Mouse (Mus musculus) G1E (cell line): ENCODE data around the gene Dnajc11. TPM values are rescaled to one million over a fixed set of nuclear protein-coding genes. Genes with fewer than 3 reads are reported as not detected.

ENCODE experiments used
- ATAC-seq: 2 replicates; pipeline ENCODE4 v1.8.0; 2016; ENCODE audit warnings: mild to moderate bottlenecking; ENCODE audit not compliant: insufficient number of reproducible peaks, poor library complexity, low FRiP score, severe bottlenecking; ENCODE audit errors: extremely low read depth
- DNase-seq: peaks from one replicate; pipeline ENCODE4 v3.0.0; 2012; ENCODE audit warnings: low spot score
- H3K27me3 ChIP-seq: 2 replicates; pipeline ENCODE4 v1.6.1; 2012; ENCODE audit warnings: mild to moderate bottlenecking, low read length, inconsistent platforms; ENCODE audit not compliant: insufficient read depth
- H3K36me3 ChIP-seq: replicated peaks from 2 replicates; pipeline ENCODE3; 2012; ENCODE audit warnings: mild to moderate bottlenecking, inconsistent platforms
- H3K4me1 ChIP-seq: 2 replicates; pipeline ENCODE4 v1.6.1; 2012; ENCODE audit warnings: low read depth, low read length, inconsistent platforms, mixed read lengths; ENCODE audit not compliant: insufficient read depth
- H3K4me3 ChIP-seq: 2 replicates; pipeline ENCODE4 v1.5.1; 2012; ENCODE audit warnings: low read depth, mild to moderate bottlenecking, inconsistent platforms, low read length, moderate library complexity, mixed read lengths
- H3K9me3 ChIP-seq: replicated peaks from 2 replicates; pipeline ENCODE4 v1.6.1; 2012; ENCODE audit warnings: inconsistent platforms
- CTCF ChIP-seq: IDR thresholded peaks from 2 replicates; pipeline ENCODE4 v1.5.1; 2012; ENCODE audit warnings: low read depth, low read length, inconsistent platforms, mixed read lengths
- GATA1 ChIP-seq: IDR thresholded peaks from 2 replicates; pipeline ENCODE4 v1.6.1; 2012; ENCODE audit warnings: borderline replicate concordance, low read length, inconsistent platforms, mixed read lengths
- GATA2 ChIP-seq: IDR thresholded peaks from 2 replicates; pipeline ENCODE4 v1.6.1; 2012; ENCODE audit warnings: low read depth, low read length, inconsistent platforms, borderline replicate concordance
- POLR2AphosphoS5 ChIP-seq: IDR thresholded peaks from 2 replicates; pipeline ENCODE4 v1.6.1; 2012; ENCODE audit warnings: low read depth, low read length, inconsistent platforms; ENCODE audit not compliant: insufficient replicate concordance
- TAL1 ChIP-seq: conservative IDR thresholded peaks from 2 replicates; pipeline ENCODE4 v1.6.1; 2012; ENCODE audit warnings: low read depth, low read length, inconsistent platforms, mixed read lengths
- polyA plus RNA-seq: library from polyadenylated mRNA; stranded (reverse); fragments of >175 nt; gene quantifications from 2 replicates; pipeline ENCODE4 v1.2.3, GENCODE M21; 2012
- total RNA-seq, 2 experiments: library from RNA; stranded (forward) in 1 of 2; stranded (reverse) in 1 of 2; fragments of 200-1000 nt in 1 of 2; fragments of >200 nt in 1 of 2; fragmentation: Nextera tagmentation in 1 of 2; gene quantifications; 2 replicates each; pipeline ENCODE4 v1.2.3; 2014 to 2017

Dnajc11 gene
- total and polyA plus RNA-seq, 3 experiments = 51.1 to 97.1 (median 67.2) TPM

- DNase-seq = no peak
- Histone ChIP-seq H3K9me3 (no peaks in the 10 kb centered on the region), H3K4me1 (peaks cover 6% of the 10 kb centered on the region; the same call in 1 of the 2 replicates), H3K36me3 (peaks cover 100% of the 10 kb centered on the region), H3K27me3 (no peaks in the 10 kb centered on the region; the same call in 1 of the 2 replicates), H3K4me3 (no peak overlapping the region)
- ATAC-seq = no peak
- TF ChIP-seq TAL1 (no peak), POLR2AphosphoS5 (no peak), GATA1 (no peak)
These were observed 85.6 kb downstream of the Dnajc11 start for GRCm38 (mm10) chr4:152019073-152019472.

GRCm38 (mm10) chr4:152020024-152020423 lies 86.5 kb downstream of the Dnajc11 start:
- ATAC-seq (no peak), DNase-seq (no peak)
- Histone ChIP-seq H3K4me1 (peaks cover 13% of the 10 kb centered on the region), H3K4me3 (no peak overlapping the region; the same call in 1 of the 2 replicates), H3K9me3 (no peaks in the 10 kb centered on the region), H3K36me3 (peaks cover 100% of the 10 kb centered on the region), H3K27me3 (no peaks in the 10 kb centered on the region; the same call in 1 of the 2 replicates)
- no peak for TF ChIP-seq GATA1
- TF ChIP-seq GATA2 = no peak
- no peak for TF ChIP-seq TAL1
- TF ChIP-seq POLR2AphosphoS5 = no peak
- no peak for TF ChIP-seq CTCF

- ATAC-seq (no peak), DNase-seq (no peak)
- H3K36me3 ChIP-seq = peaks cover 100% of the 10 kb centered on the region
- H3K27me3 ChIP-seq = no peaks in the 10 kb centered on the region; the same call in 1 of the 2 replicates
- H3K4me1 ChIP-seq = peaks cover 28% of the 10 kb centered on the region
- no peak overlapping the region for H3K4me3 ChIP-seq
- no peaks in the 10 kb centered on the region for H3K9me3 ChIP-seq
- no peak for TF ChIP-seq GATA2
- TF ChIP-seq GATA1 = no peak
- TF ChIP-seq CTCF = no peak
- no peak for TF ChIP-seq POLR2AphosphoS5
- no peak for TF ChIP-seq TAL1
These were observed 88.1 kb downstream of the Dnajc11 start for GRCm38 (mm10) chr4:152021568-152022097.

GRCm38 (mm10) chr4:152022506-152022905 lies 89.0 kb downstream of the Dnajc11 start:
- no peak for ATAC-seq
- peaks cover 93% of the 10 kb centered on the region for H3K36me3 ChIP-seq
- H3K27me3 ChIP-seq = no peaks in the 10 kb centered on the region; the same call in 1 of the 2 replicates
- H3K9me3 ChIP-seq = no peaks in the 10 kb centered on the region
- TF ChIP-seq POLR2AphosphoS5 (no peak), TAL1 (no peak), GATA1 (no peak), GATA2 (no peak), CTCF (no peak)
- no peak overlapping the region for H3K4me3 ChIP-seq
- no peak for DNase-seq
- H3K4me1 ChIP-seq = peaks cover 30% of the 10 kb centered on the region

- Histone ChIP-seq H3K4me3 (no peak overlapping the region), H3K36me3 (peaks cover 73% of the 10 kb centered on the region)
- no peak for ATAC-seq
These were observed 91.0 kb downstream of the Dnajc11 start for GRCm38 (mm10) chr4:152024525-152024924.

GRCm38 (mm10) chr4:152026751-152027508 lies 93.4 kb downstream of the Dnajc11 start:
- Histone ChIP-seq H3K4me1 (peaks cover 44% of the 10 kb centered on the region), H3K27me3 (peaks cover 21% of the 10 kb centered on the region), H3K4me3 (peak overlapping the region; percentile 89), H3K9me3 (no peaks in the 10 kb centered on the region), H3K36me3 (peaks cover 49% of the 10 kb centered on the region)
- TF ChIP-seq GATA1 (no peak), TAL1 (no peak), GATA2 (no peak), CTCF (no peak), POLR2AphosphoS5 (no peak)
- ATAC-seq = 0 out of 2 replicates have a peak, but pooled peaks have one; percentile 11
- DNase-seq = peak; percentile 60

More at GRCm38 (mm10) chr4:152024525-152024924, 91.0 kb downstream of the Dnajc11 start:
- TF ChIP-seq CTCF (no peak), TAL1 (no peak), POLR2AphosphoS5 (no peak), GATA2 (no peak), GATA1 (no peak)
- Histone ChIP-seq H3K9me3 (no peaks in the 10 kb centered on the region), H3K27me3 (no peaks in the 10 kb centered on the region; the same call in 1 of the 2 replicates), H3K4me1 (peaks cover 44% of the 10 kb centered on the region)
- DNase-seq = no peak

GRCm38 (mm10) chr4:152027524-152027923 lies 94.0 kb downstream of the Dnajc11 start, which contains the start of gene Zbtb48:
TSS of gene Zbtb48 (minus strand) at chr4:152027671.
- Histone ChIP-seq H3K27me3 (peaks cover 27% of the 10 kb centered on the region), H3K36me3 (peaks cover 43% of the 10 kb centered on the region), H3K9me3 (no peaks in the 10 kb centered on the region), H3K4me1 (peaks cover 46% of the 10 kb centered on the region), H3K4me3 (peak within 1 kb of the TSS; percentile 89)
- no peak for TF ChIP-seq GATA1
- DNase-seq (peak; percentile 97), ATAC-seq (peak; percentile 97)
